Mouse (Mus musculus) cortical plate, adult 2 months (tissue): ENCODE measurements around the gene Hibch. TPM values are rescaled to one million over a fixed set of nuclear protein-coding genes. Genes with fewer than 3 reads are reported as not detected.

Experiments
- H3K27ac ChIP-seq: fragments of 200-500 bp; 2 replicates; pipeline ENCODE4 v1.5.1; 2012; ENCODE audit warnings: low read length, control low read depth, inconsistent platforms; ENCODE audit not compliant: insufficient read depth
- H3K4me1 ChIP-seq: fragments of 200-500 bp; 2 replicates; pipeline ENCODE4 v1.6.1; 2011; ENCODE audit warnings: low read length; ENCODE audit not compliant: control insufficient read depth, insufficient read depth
- H3K4me3 ChIP-seq: fragments of 200-500 bp; 2 replicates; pipeline ENCODE4 v1.5.1; 2011; ENCODE audit warnings: mild to moderate bottlenecking, low read length, control low read depth; ENCODE audit not compliant: insufficient read depth
- CTCF ChIP-seq: fragments of 200-500 bp; IDR thresholded peaks from 2 replicates; pipeline ENCODE4 v1.5.1; 2011; ENCODE audit warnings: mild to moderate bottlenecking, control low read depth, low read length; ENCODE audit not compliant: insufficient read depth; ENCODE audit errors: extremely low read depth
- POLR2A ChIP-seq: fragments of 200-500 bp; IDR thresholded peaks from 2 replicates; pipeline ENCODE4 v1.6.1; 2011; ENCODE audit warnings: mild to moderate bottlenecking, low read length, control low read depth; ENCODE audit not compliant: insufficient read depth; ENCODE audit errors: extremely low read depth
- polyA plus RNA-seq: library from polyadenylated mRNA; depleted of rRNA; stranded (reverse); fragments of >200 nt; gene quantifications from 2 replicates; pipeline ENCODE4 v1.2.3, GENCODE M21; 2012; rRNA removed

The Hibch gene
- polyA plus RNA-seq, 1 experiment = 19.9 TPM

DNA sequence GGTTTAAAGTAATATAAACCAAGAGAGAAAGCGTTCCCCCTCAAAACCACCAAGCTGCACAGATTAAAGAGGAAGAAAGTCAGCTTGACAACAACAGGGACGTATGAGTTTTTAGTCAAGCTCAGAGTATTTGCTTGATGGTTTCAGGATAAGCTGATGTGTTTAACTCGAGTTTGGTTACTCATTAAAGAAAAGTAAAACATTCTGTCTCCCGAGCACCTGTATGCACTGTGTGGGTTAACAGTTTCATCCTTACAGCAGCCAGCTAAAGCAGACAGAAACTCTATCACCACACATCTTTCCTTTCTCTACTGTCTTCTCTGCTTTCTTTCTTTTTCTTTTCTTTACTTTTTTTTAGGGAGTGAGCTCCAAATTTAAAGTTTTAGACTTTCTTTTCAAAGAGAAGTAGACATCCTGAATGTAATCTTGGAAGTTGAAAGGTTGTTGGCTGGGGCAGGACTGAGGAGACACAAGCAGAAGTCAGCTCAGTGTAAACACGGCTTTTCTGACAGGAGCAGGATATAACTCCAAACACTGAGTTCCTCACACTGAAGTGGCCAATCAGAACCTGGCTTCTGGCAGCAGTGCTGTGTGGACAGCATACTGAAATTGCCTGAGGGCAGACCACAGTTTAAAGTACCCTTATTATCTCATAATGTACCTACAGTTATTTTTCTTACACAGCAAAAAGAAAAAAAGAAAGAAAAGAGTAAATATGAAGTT, 106.6 kb downstream of the Hibch start:
- H3K4me1 ChIP-seq = no peaks in the 10 kb centered on the region
- H3K27ac ChIP-seq = no peak overlapping the region
- no peak overlapping the region; the same call in 1 of the 2 replicates for H3K4me3 ChIP-seq
- TF ChIP-seq CTCF = no peak
- no peak for TF ChIP-seq POLR2A

DNA sequence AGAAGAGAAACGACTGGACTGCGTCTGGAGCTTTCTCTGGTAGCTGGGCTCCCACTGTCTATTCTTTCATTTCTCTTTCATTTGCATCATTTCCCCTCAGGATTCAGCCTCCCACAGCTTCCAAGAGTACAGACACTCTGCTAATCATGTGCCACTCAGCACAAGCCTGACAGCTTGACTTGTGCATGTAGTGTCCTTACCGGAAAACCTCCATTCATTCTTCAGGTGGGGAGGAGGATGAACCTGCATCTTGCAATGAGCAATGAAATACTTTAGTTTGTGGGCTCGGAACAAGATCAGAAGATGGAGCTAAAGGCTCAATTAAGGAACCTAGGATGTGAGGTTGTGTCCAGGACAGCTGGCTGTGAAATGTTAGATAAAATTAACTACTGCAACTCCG, 107.4 kb downstream of the Hibch start:
- Histone ChIP-seq H3K4me1 (no peaks in the 10 kb centered on the region), H3K4me3 (peak overlapping the region; percentile 86), H3K27ac (peak overlapping the region; percentile 32; the same call in 1 of the 2 replicates)
- TF ChIP-seq CTCF (peak; percentile 19; the same call in 1 of the 2 replicates), POLR2A (no peak)

- peak overlapping the region; percentile 86 for H3K4me3 ChIP-seq
- TF ChIP-seq CTCF = no peak
- TF ChIP-seq POLR2A = peak; percentile 28; the same call in 1 of the 2 replicates
- H3K4me1 ChIP-seq = no peaks in the 10 kb centered on the region
- H3K27ac ChIP-seq = peak overlapping the region; percentile 60
Observed at GRCm38 (mm10) chr1:52952551-52953397, 108.0 kb downstream of the Hibch start.

DNA sequence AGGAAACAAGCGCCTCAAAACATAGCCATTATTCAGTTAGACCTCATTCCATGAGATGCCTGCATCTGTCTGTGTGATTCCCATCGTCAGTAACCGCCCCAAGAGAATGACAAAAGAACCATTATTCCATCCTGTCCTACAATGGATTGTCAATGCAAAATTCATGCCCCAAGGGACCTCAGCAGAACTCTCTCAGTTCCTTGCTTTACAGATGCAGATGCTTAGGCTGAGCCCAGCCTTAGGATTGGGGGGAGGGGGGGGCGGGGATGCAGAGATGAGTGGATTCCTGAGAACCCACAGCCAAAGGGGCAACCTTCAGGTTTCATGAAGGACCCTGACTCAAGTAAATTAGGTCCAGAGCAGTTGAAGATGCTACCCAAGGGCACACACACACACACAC, 108.8 kb downstream of the Hibch start:
- Histone ChIP-seq H3K27ac (no peak overlapping the region), H3K4me3 (peak overlapping the region; percentile 86; the same call in 1 of the 2 replicates), H3K4me1 (no peaks in the 10 kb centered on the region)
- TF ChIP-seq POLR2A = no peak
- no peak for TF ChIP-seq CTCF

GRCm38 (mm10) chr1:52954456-52954855, 109.7 kb downstream of the Hibch start:
- no peak overlapping the region for H3K27ac ChIP-seq
- H3K4me3 ChIP-seq = no peak overlapping the region
- no peak for TF ChIP-seq CTCF
- TF ChIP-seq POLR2A = no peak
- H3K4me1 ChIP-seq = no peaks in the 10 kb centered on the region

DNA sequence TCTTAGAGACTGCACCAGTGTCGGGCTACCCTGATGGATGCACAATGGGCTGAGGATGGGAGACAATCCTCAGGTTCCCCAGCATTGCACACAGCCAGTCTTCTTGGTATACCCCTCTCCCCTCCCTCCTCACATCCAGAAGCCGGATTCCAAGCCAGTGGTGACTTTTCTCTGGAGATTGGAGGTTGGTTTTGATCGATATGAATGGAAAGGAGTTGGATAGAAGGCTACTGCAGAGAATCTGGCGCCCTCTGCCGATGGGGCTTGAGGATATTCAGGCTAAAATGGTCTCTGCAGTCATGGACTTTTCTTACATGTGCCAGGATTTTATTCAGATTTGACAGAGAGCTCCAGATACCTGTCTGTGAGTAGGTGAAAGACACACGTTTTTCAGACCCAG, 110.4 kb downstream of the Hibch start:
- no peak overlapping the region for H3K27ac ChIP-seq
- no peaks in the 10 kb centered on the region for H3K4me1 ChIP-seq
- TF ChIP-seq POLR2A = no peak
- peak; percentile 69 for TF ChIP-seq CTCF
- no peak overlapping the region for H3K4me3 ChIP-seq

DNA sequence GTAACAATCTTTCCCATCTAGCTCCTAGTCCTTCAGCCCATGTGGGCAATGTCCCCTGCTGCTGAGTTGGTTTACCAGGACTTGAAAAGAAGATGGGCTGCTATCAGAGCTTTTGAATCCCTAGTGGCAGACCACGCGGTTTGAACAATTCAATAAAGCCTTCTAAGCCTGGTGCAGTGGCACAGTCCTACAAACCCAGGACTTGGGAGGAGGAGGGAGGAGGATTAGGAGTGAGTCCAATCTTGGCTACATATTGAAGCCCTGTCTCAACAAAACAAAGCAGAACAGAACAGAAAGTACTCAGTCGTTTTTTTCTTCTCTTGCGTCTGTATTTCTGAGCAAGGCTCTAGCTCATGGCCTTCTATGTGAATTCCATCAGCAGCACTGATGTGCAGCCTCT, 112.0 kb downstream of the Hibch start:
- H3K27ac ChIP-seq = no peak overlapping the region
- TF ChIP-seq POLR2A (no peak), CTCF (no peak)
- H3K4me1 ChIP-seq = no peaks in the 10 kb centered on the region
- no peak overlapping the region for H3K4me3 ChIP-seq

DNA sequence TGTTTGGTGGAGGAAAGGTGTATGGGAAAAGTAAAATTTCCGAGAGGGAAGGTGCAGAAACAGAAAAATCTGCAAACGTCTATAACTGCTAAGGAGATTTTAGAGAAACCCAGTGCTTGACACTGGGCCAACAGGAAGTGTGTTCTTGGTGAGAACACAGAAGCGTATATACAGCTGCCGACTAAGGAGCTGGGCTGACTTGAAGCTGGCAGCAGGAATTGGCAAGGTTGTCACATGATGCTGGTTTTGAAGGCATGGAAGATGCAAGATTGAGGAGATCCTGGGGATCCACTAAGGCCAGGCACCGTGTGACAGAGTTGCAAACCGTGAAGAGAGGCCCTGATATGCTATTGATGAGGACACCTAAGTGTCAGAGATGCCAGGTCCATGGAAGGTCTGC, 115.5 kb downstream of the Hibch start:
- TF ChIP-seq CTCF (no peak), POLR2A (no peak)
- Histone ChIP-seq H3K4me3 (no peak overlapping the region), H3K4me1 (no peaks in the 10 kb centered on the region), H3K27ac (no peak overlapping the region)

GRCm38 (mm10) chr1:52963097-52963496, 118.4 kb downstream of the Hibch start:
- H3K4me3 ChIP-seq = no peak overlapping the region
- H3K27ac ChIP-seq = no peak overlapping the region
- TF ChIP-seq POLR2A = no peak
- no peak for TF ChIP-seq CTCF
- no peaks in the 10 kb centered on the region for H3K4me1 ChIP-seq

GRCm38 (mm10) chr1:52964581-52964980, 119.9 kb downstream of the Hibch start:
- TF ChIP-seq POLR2A (no peak), CTCF (no peak)
- no peaks in the 10 kb centered on the region for H3K4me1 ChIP-seq
- no peak overlapping the region for H3K27ac ChIP-seq
- H3K4me3 ChIP-seq = no peak overlapping the region

Other genes starting within 250 kb of the Hibch start
- gene Nemp2, start 214.2 kb upstream of the Hibch start, polyA plus RNA-seq = 10.4 and 11.1 TPM in 2 replicates
- 45.8 and 47.1 TPM in 2 replicates for gene Mfsd6, start 117.5 kb upstream of the Hibch start, polyA plus RNA-seq
- 26.4 and 31.2 TPM in 2 replicates for gene Inpp1, start 27.2 kb upstream of the Hibch start, polyA plus RNA-seq
- gene 1700019D03Rik, start 175.2 kb downstream of the Hibch start, polyA plus RNA-seq = 13.1 and 14.8 TPM in 2 replicates
- 0.13 and 0.23 TPM in 2 replicates for gene Mstn, start 216.7 kb downstream of the Hibch start, polyA plus RNA-seq